In the genomic region with DNA sequence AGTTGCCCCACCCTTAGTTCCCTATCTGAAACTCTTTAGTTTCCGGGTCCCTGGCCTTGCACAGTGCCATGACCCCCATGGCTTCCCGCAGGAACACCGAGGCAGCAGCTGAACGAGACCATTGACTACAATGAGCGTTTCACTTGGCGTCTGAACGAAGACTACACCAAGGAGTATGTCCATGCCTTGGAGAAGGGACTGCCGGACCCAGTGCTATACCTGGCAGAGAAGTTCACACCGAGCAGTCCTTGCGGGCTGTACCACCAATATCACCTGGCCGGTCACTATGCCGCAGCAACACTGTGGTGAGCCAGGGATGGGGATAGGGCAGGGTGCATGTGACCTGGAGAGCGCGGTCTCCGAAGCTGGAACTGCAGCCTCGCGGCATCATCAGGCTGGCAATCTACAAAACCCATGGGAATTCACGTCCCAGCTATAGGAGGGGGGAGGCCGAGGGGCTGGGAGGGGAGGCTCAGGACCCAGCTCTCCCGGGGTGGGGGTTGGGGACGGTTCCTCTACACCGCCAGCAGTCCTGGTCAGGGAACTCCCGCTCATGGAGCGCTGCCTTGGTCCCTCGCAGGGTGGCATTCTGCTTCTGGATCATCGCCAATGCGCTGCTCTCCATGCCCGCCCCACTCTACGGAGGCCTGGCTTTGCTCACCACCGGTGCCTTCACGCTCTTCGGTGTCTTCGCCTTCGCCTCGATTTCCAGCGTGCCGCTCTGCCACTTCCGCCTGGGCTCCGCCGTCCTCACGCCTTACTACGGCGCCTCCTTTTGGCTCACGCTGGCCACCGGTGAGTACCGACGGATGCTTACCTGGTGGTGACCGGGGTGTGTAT, we compare ENCODE assay signal across 8 mouse cellular contexts. TPM values are rescaled to one million over a fixed set of nuclear protein-coding genes. Genes with fewer than 3 reads are reported as not detected.
DNase-seq lines count a peak whose midpoint lies in the region; ATAC-seq and TF ChIP-seq lines count a peak whose summit lies in the region.

No protein-coding gene starts in this region.

- WGBS in forebrain, embryonic 10.5 days, result under 1% methylated on average over 48 of the region's 48 CpGs
- WGBS in intestine, embryonic 14.5 days, result 1% methylated on average over 48 of the region's 48 CpGs
- 2% methylated on average over 48 of the region's 48 CpGs for WGBS in lung, adult 2 months
- WGBS in olfactory bulb, adult 2 months, result 1% methylated on average over 48 of the region's 48 CpGs

- H3K9ac ChIP-seq in intestine, embryonic 14.5 days (ENCODE audit: low read length), result no peak overlapping the region

- peak overlapping the region; percentile 62 for H3K4me2 ChIP-seq in intestine, embryonic 14.5 days (ENCODE audit: low read length)

- peak; percentile 22 to 23 for DNase-seq in left cerebral cortex, postnatal 25 days (ENCODE audit: low spot score in 2 of 2)
- DNase-seq in left cerebral cortex, adult 8-10 months (ENCODE audit: low spot score in 2 of 2), result no peak
- peak; percentile 63 for DNase-seq in adrenal gland, postnatal 36 days
- peak; percentile 45 for DNase-seq in forebrain, embryonic 10.5 days (ENCODE audit: extremely low spot score, low spot score)
- peak; percentile 74 for DNase-seq in intestine, embryonic 14.5 days (ENCODE audit: low spot score)
- peak; percentile 17 for DNase-seq in lung, adult 2 months

- intact Hi-C loops in left cerebral cortex, postnatal 25 days (cut with DNase I), result loop anchor here (5.0 kb wide), 1 partner anchor 76 kb away; no protein-coding TSS in a partner anchor

- peaks cover 54% of the 10 kb centered on the region for H3K4me1 ChIP-seq in forebrain, embryonic 10.5 days
- peaks cover 11% of the 10 kb centered on the region for H3K4me1 ChIP-seq in intestine, embryonic 14.5 days (replicated peaks; ENCODE audit: control insufficient read depth, insufficient read depth, low read length)
- H3K4me1 ChIP-seq in lung, adult 2 months (ENCODE audit: control insufficient read depth, insufficient read depth, low read length), result peaks cover 13% of the 10 kb centered on the region
- peaks cover 32% of the 10 kb centered on the region for H3K4me1 ChIP-seq in olfactory bulb, adult 2 months (ENCODE audit: control insufficient read depth, insufficient read depth, low read length)

- H3K4me3 ChIP-seq in forebrain, embryonic 10.5 days, result peak overlapping the region; percentile 48
- peak overlapping the region; percentile 33 for H3K4me3 ChIP-seq in intestine, embryonic 14.5 days (ENCODE audit: low read depth, low read length)
- H3K4me3 ChIP-seq in lung, adult 2 months (replicated peaks; ENCODE audit: extremely low read depth, low read depth, low read length), result peak overlapping the region; percentile 5
- H3K4me3 ChIP-seq in olfactory bulb, adult 2 months (ENCODE audit: insufficient read depth, low read depth, low read length), result peak overlapping the region; percentile 41

- H3K36me3 ChIP-seq in forebrain, embryonic 10.5 days (replicated peaks), result no peaks in the 10 kb centered on the region
- H3K36me3 ChIP-seq in intestine, embryonic 14.5 days (ENCODE audit: control insufficient read depth, insufficient read depth, low read length), result no peaks in the 10 kb centered on the region

- peaks cover 99% of the 10 kb centered on the region for H3K27me3 ChIP-seq in forebrain, embryonic 10.5 days (ENCODE audit: poor library complexity, severe bottlenecking)
- H3K27me3 ChIP-seq in intestine, embryonic 14.5 days (replicated peaks; ENCODE audit: control insufficient read depth, insufficient read depth, low read length), result peaks cover 81% of the 10 kb centered on the region

- TF ChIP-seq POLR2A in lung, adult 2 months (IDR thresholded peaks at IDR 0.05; ENCODE audit: borderline replicate concordance, extremely low read depth, low read depth, low read length), result no peak
- TF ChIP-seq POLR2A in olfactory bulb, adult 2 months (IDR thresholded peaks at IDR 0.05; ENCODE audit: insufficient read depth, low read depth, low read length), result no peak

- H3K27ac ChIP-seq in forebrain, embryonic 10.5 days, result no peak overlapping the region
- no peak overlapping the region for H3K27ac ChIP-seq in intestine, embryonic 14.5 days (ENCODE audit: low read depth)
- no peak overlapping the region for H3K27ac ChIP-seq in olfactory bulb, adult 2 months (ENCODE audit: insufficient read depth, low read depth, low read length)

- no peak for TF ChIP-seq CTCF in lung, adult 2 months (IDR thresholded peaks at IDR 0.05; ENCODE audit: insufficient read depth, low read length)
- TF ChIP-seq CTCF in olfactory bulb, adult 2 months (IDR thresholded peaks at IDR 0.05; ENCODE audit: insufficient read depth, low read depth, low read length), result no peak

- no peaks in the 10 kb centered on the region for H3K9me3 ChIP-seq in forebrain, embryonic 10.5 days
- H3K9me3 ChIP-seq in intestine, embryonic 14.5 days (ENCODE audit: control insufficient read depth, low read length), result no peaks in the 10 kb centered on the region

- ATAC-seq in intestine, embryonic 14.5 days (replicated peaks; ENCODE audit: low FRiP score, low TSS enrichment, low read depth), result 0 out of 2 replicates have a peak, but pooled peaks have one; percentile 21
- ATAC-seq in erythroblast, adult 5-6 weeks (replicated peaks; ENCODE audit: low FRiP score, poor library complexity, severe bottlenecking), result no peak

RNA-seq across cellular contexts. Expression of a gene that starts 2.6 kb away (rescaled TPM):
- not detected for total RNA-seq in left cerebral cortex, postnatal 25 days (2021)
- total RNA-seq in left cerebral cortex, adult 8-10 months (2022), result not detected
- not detected for total RNA-seq in adrenal gland, postnatal 36 days (2021)
- not detected in 2 replicates for polyA plus RNA-seq in forebrain, embryonic 10.5 days (2016; fragmentation: Nextera tagmentation; extraction: Ambion mirVana)
- polyA plus RNA-seq in intestine, embryonic 14.5 days (2014; fragmentation: Nextera tagmentation; extraction: Ambion mirVana), result 0.18 TPM in 1 of 2 replicates, not detected in the other
- polyA plus RNA-seq in lung, adult 2 months (2012; rRNA removed), result 0.50 and 0.75 TPM in 2 replicates
- polyA plus RNA-seq in olfactory bulb, adult 2 months (2012; ENCODE audit: insufficient read depth, insufficient read length, low replicate concordance, missing spikeins), result not detected in 2 replicates
- total RNA-seq in erythroblast, adult 5-6 weeks (2015; ENCODE audit: low replicate concordance), result not detected in 2 replicates
- not detected in 2 replicates for total RNA-seq in erythroblast, adult 5-6 weeks (2017; ENCODE audit: low replicate concordance)

RNA-seq across cellular contexts. Expression of a gene that starts 3.1 kb away (rescaled TPM):
- total RNA-seq in left cerebral cortex, postnatal 25 days (2021), result under 1 TPM in 1 of 2 experiments, not detected in 1; 0.07 TPM
- under 1 TPM in 1 of 4 experiments, not detected in 3; 0.09 TPM for total RNA-seq in left cerebral cortex, adult 8-10 months (2022)
- under 1 TPM in 1 of 2 experiments, not detected in 1; 0.13 TPM for total RNA-seq in adrenal gland, postnatal 36 days (2021)
- polyA plus RNA-seq in forebrain, embryonic 10.5 days (2016; fragmentation: Nextera tagmentation; extraction: Ambion mirVana), result not detected in 2 replicates
- polyA plus RNA-seq in intestine, embryonic 14.5 days (2014; fragmentation: Nextera tagmentation; extraction: Ambion mirVana), result 0.09 and 0.12 TPM in 2 replicates
- 0.68 and 0.72 TPM in 2 replicates for polyA plus RNA-seq in lung, adult 2 months (2012; rRNA removed)
- polyA plus RNA-seq in olfactory bulb, adult 2 months (2012; ENCODE audit: insufficient read depth, insufficient read length, low replicate concordance, missing spikeins), result not detected in 2 replicates
- total RNA-seq in erythroblast, adult 5-6 weeks (2015; ENCODE audit: low replicate concordance), result not detected in 2 replicates
- total RNA-seq in erythroblast, adult 5-6 weeks (2017; ENCODE audit: low replicate concordance), result not detected in 2 replicates

RNA-seq across cellular contexts. Expression of a gene that starts 12.2 kb away (rescaled TPM):
- total RNA-seq in left cerebral cortex, postnatal 25 days (2021), result not detected
- total RNA-seq in left cerebral cortex, adult 8-10 months (2022), result under 1 TPM in 1 of 4 experiments, not detected in 3; 0.55 TPM
- total RNA-seq in adrenal gland, postnatal 36 days (2021), result not detected
- polyA plus RNA-seq in forebrain, embryonic 10.5 days (2016; fragmentation: Nextera tagmentation; extraction: Ambion mirVana), result not detected in 2 replicates
- not detected in 2 replicates for polyA plus RNA-seq in intestine, embryonic 14.5 days (2014; fragmentation: Nextera tagmentation; extraction: Ambion mirVana)
- polyA plus RNA-seq in lung, adult 2 months (2012; rRNA removed), result 0.23 and 9.9 TPM in 2 replicates
- not detected in 2 replicates for polyA plus RNA-seq in olfactory bulb, adult 2 months (2012; ENCODE audit: insufficient read depth, insufficient read length, low replicate concordance, missing spikeins)
- total RNA-seq in erythroblast, adult 5-6 weeks (2015; ENCODE audit: low replicate concordance), result 0.77 TPM in 1 of 2 replicates, not detected in the other
- total RNA-seq in erythroblast, adult 5-6 weeks (2017; ENCODE audit: low replicate concordance), result not detected in 2 replicates

RNA-seq across cellular contexts. Expression of a gene that starts 14.2 kb away (rescaled TPM):
- under 1 TPM in 1 of 2 experiments, not detected in 1; 0.07 TPM for total RNA-seq in left cerebral cortex, postnatal 25 days (2021)
- under 1 TPM in 1 of 4 experiments, not detected in 3; 0.07 TPM for total RNA-seq in left cerebral cortex, adult 8-10 months (2022)
- under 1 TPM; 0.10 to 0.13 TPM for total RNA-seq in adrenal gland, postnatal 36 days (2021)
- 0.05 TPM in 1 of 2 replicates, not detected in the other for polyA plus RNA-seq in forebrain, embryonic 10.5 days (2016; fragmentation: Nextera tagmentation; extraction: Ambion mirVana)
- polyA plus RNA-seq in intestine, embryonic 14.5 days (2014; fragmentation: Nextera tagmentation; extraction: Ambion mirVana), result 0.05 TPM in 1 of 2 replicates, not detected in the other
- polyA plus RNA-seq in lung, adult 2 months (2012; rRNA removed), result 2.7 TPM in 1 of 2 replicates, not detected in the other
- not detected in 2 replicates for polyA plus RNA-seq in olfactory bulb, adult 2 months (2012; ENCODE audit: insufficient read depth, insufficient read length, low replicate concordance, missing spikeins)
- not detected in 2 replicates for total RNA-seq in erythroblast, adult 5-6 weeks (2015; ENCODE audit: low replicate concordance)
- total RNA-seq in erythroblast, adult 5-6 weeks (2017; ENCODE audit: low replicate concordance), result 0.14 TPM in 1 of 2 replicates, not detected in the other

Comparison
In these comparisons a context has a peak if more than half of its experiments do, and no peak if none do; other contexts are left out.
1. DNase-seq: peak in left cerebral cortex, postnatal 25 days (2 of 2), adrenal gland, postnatal 36 days (2 of 2), forebrain, embryonic 10.5 days (single experiment), intestine, embryonic 14.5 days (single experiment) and lung, adult 2 months (single experiment); none in left cerebral cortex, adult 8-10 months (0 of 2).
2. Peak in every context shown above with its lines, with median percentiles within 50 percentile points of each other: H3K4me3 ChIP-seq.